Mouse (Mus musculus) kidney, adult 2 months (tissue): ENCODE measurements at regions not wholly inside any gene's neighbourhood (a gene's known extent, or its start where the extent isn't known, plus 50 kb on each side); places are given as distances from the start of the nearest gene placed in this dataset.

Source experiments
- DNase-seq: peaks from one replicate; pipeline ENCODE4 v3.0.0; 2021
- H3K27ac ChIP-seq: fragments of 200-500 bp; 2 replicates; pipeline ENCODE4 v1.5.1; 2012; ENCODE audit warnings: low read depth, low read length, control low read depth, inconsistent platforms; ENCODE audit not compliant: insufficient read depth
- H3K27me3 ChIP-seq: fragments of 200-500 bp; replicated peaks from 2 replicates; pipeline ENCODE4 v1.6.1; 2012; ENCODE audit warnings: mild to moderate bottlenecking, moderate library complexity, low read length, inconsistent platforms; ENCODE audit not compliant: control insufficient read depth, insufficient read depth
- H3K36me3 ChIP-seq: fragments of 200-500 bp; 2 replicates; pipeline ENCODE4 v1.6.1; 2012; ENCODE audit warnings: mild to moderate bottlenecking, moderate library complexity, low read length, inconsistent platforms; ENCODE audit not compliant: control insufficient read depth, insufficient read depth
- H3K4me1 ChIP-seq: fragments of 200-500 bp; 2 replicates; pipeline ENCODE4 v1.6.1; 2011; ENCODE audit warnings: low read length; ENCODE audit not compliant: control insufficient read depth, insufficient read depth
- H3K4me3 ChIP-seq: fragments of 200-500 bp; 2 replicates; pipeline ENCODE4 v1.5.1; 2011; ENCODE audit warnings: mild to moderate bottlenecking, low read depth, low read length, control low read depth; ENCODE audit not compliant: insufficient read depth
- CTCF ChIP-seq: fragments of 200-500 bp; conservative IDR thresholded peaks from 2 replicates; pipeline ENCODE4 v1.5.1; 2011; ENCODE audit warnings: low read depth, mild to moderate bottlenecking, control low read depth, low read length, moderate library complexity, mixed read lengths; ENCODE audit not compliant: insufficient read depth, insufficient read length
- POLR2A ChIP-seq: fragments of 200-500 bp; IDR thresholded peaks from one replicate; pipeline ENCODE4 v1.6.1; 2011; ENCODE audit warnings: low read depth, low read length, control low read depth
- WGBS: fragments of 180-500 bp; shearing (Covaris S2); methylation state at CpG from one replicate; pipeline ENCODE4 v1.1.7; 2018; 5-methylcytosine and 5-hydroxymethylcytosine counted together

DNA sequence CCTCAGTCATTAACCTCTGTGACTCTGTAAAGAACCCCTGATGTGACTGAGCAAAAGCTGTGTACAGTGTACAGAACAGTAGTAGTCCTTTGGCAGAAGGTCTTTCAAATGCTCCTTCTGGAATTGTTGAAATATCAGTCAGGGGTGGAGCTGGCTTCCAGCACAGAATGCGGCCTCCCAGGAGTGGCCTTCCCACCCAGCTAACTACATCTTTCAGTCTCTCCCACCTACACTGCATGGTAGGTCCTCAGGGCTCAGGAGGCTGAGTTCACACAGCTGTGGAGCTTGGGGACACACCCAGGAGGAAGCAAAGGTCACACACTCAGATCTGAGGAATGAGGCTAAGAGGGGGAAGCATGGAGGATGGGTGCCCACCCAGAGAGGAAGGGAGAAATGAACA lies 495.3 kb downstream of the Ccdc171 start:
- 59% methylated on average over 1 of the region's 1 CpGs for WGBS
- Histone ChIP-seq H3K4me1 (no peaks in the 10 kb centered on the region), H3K36me3 (no peaks in the 10 kb centered on the region), H3K4me3 (no peak overlapping the region), H3K27me3 (no peaks in the 10 kb centered on the region; the same call in 1 of the 2 replicates), H3K27ac (no peak overlapping the region)
- TF ChIP-seq POLR2A = no peak
- no peak for TF ChIP-seq CTCF
- no peak for DNase-seq

DNA sequence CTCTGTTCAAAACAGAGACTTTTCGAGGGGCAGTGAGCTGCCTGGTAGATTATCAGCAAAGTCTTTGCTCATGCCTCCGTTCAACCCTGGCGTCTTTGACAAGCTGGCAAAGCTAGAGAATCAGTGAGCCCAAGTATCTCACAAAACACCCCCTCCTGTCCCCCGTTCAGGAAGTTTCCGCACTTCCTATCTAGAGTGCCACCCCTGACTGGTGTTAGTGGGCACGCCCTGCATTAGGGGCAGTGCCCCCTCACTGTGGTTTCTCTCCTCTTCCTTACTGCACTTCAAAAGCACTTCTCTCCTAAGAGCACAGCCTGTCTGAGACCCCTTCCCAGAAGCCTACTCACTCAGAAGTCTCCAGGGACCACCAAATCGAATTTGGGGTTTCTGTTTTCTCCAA lies 497.0 kb downstream of the Ccdc171 start:
- Histone ChIP-seq H3K36me3 (no peaks in the 10 kb centered on the region), H3K4me1 (no peaks in the 10 kb centered on the region), H3K27ac (no peak overlapping the region), H3K4me3 (no peak overlapping the region), H3K27me3 (no peaks in the 10 kb centered on the region; the same call in 1 of the 2 replicates)
- DNase-seq = no peak
- TF ChIP-seq CTCF = no peak
- TF ChIP-seq POLR2A = no peak
- 81% methylated on average over 7 of the region's 7 CpGs for WGBS

DNA sequence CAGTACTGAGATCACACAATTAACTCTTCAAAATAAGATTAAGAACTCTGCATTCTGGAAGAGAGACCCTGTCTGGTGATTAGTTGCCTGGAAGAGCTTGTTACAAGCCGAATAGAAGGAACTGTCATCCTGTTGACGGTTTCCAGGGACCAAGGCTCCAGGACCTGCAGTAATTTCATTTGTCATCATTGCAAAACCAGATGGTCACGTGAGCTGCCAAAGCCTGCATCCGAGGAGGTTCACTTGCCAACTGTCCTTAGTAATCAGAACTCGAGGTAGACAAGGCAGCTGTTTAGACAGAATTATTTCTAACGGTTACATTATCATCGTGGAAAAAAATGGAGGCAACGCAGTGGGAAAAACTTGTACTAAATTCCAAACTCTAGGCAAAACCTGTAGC lies 500.8 kb downstream of the Ccdc171 start:
- TF ChIP-seq CTCF (no peak), POLR2A (no peak)
- H3K4me3 ChIP-seq = no peak overlapping the region
- H3K4me1 ChIP-seq = no peaks in the 10 kb centered on the region
- H3K27me3 ChIP-seq = no peaks in the 10 kb centered on the region; the same call in 1 of the 2 replicates
- H3K27ac ChIP-seq = no peak overlapping the region
- no peaks in the 10 kb centered on the region for H3K36me3 ChIP-seq
- no peak for DNase-seq
- WGBS = 80% methylated on average over 8 of the region's 8 CpGs

DNA sequence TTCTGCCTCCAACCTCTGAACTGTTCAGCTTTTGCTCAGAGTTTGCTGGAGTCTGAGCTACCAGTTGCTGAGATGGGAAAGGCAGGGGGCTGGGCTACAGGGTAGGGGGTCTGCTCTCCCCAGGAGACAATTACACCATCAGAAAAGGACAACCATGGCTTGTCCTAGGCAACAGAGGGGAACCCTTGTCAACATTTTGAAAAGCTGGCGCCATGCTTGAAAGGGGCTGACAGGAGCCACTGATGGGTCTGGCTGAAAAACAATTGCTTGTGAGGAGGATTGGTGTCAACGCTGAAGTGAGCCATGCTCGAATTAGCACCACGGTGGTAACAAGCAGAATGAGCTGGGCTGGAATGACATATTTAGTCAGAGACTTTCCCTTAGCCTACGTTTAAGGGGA lies 502.8 kb downstream of the Ccdc171 start:
- H3K36me3 ChIP-seq = no peaks in the 10 kb centered on the region
- TF ChIP-seq POLR2A (no peak), CTCF (no peak)
- H3K4me1 ChIP-seq = no peaks in the 10 kb centered on the region
- no peak for DNase-seq
- WGBS = 36% methylated on average over 5 of the region's 5 CpGs
- H3K4me3 ChIP-seq = no peak overlapping the region
- H3K27ac ChIP-seq = no peak overlapping the region
- H3K27me3 ChIP-seq = no peaks in the 10 kb centered on the region; the same call in 1 of the 2 replicates

DNA sequence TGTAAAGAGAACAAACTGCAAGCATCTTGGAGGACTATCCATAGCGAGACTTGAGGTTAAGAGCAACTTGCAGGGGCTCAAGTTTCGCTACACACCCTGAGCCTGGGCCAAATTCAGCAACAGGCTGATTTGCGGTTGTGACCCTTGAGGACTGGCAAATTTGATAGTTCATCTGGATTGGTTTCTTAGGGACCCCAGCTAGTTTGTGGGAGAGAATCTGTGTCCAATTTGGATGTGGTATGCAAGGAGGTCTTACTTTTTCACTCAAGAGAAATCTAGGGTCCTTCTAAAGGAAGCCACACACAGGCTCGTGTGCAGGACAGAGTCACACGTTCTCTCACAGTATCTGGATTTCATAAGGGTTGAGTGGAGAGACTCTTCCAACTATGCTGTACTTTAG lies 505.6 kb downstream of the Ccdc171 start:
- Histone ChIP-seq H3K4me1 (no peaks in the 10 kb centered on the region), H3K27ac (no peak overlapping the region), H3K27me3 (no peaks in the 10 kb centered on the region), H3K4me3 (no peak overlapping the region), H3K36me3 (no peaks in the 10 kb centered on the region)
- no peak for DNase-seq
- WGBS = 80% methylated on average over 5 of the region's 5 CpGs
- no peak for TF ChIP-seq CTCF
- no peak for TF ChIP-seq POLR2A

DNA sequence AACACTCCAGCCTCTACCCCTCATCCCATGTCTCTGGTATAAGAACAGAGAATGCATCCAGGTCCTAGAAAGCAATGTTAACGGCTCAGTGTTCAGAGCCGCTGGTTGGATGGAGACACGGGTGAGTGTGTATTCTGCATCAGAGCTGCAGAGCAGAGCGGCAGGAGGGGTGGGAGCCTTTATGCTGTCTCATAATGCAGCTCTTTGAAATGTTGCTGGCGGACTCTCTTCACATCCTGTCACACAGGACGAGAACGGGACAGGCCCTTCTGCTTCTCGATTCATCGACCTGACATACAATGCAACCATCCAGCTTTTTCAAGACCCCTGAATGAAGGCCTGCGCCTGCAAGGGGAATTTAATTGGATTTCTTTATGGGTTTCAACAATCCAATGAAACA lies 507.2 kb downstream of the Ccdc171 start:
- DNase-seq = no peak
- no peak overlapping the region for H3K27ac ChIP-seq
- H3K4me1 ChIP-seq = no peaks in the 10 kb centered on the region
- H3K36me3 ChIP-seq = no peaks in the 10 kb centered on the region
- H3K4me3 ChIP-seq = no peak overlapping the region
- H3K27me3 ChIP-seq = no peaks in the 10 kb centered on the region
- WGBS = 71% methylated on average over 10 of the region's 10 CpGs
- TF ChIP-seq POLR2A = no peak
- no peak for TF ChIP-seq CTCF

DNA sequence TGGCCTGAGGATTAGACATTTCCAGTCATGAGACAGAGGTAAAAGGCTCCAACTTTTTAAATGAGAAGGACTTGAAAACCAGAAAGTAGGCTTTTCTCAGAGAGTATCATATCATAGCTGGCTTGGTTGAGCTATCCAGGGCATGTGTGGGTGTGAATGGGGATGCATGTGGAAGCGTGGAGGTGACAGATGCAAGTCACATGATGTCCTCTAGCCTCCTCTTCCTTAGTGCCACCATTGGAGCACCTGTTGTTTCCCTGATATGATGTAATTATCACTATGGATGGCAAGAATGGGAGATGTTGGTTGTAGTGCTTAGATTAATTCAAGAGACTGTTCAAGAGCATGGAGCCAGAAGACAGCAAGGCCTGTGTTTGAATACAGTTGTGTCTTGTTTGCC lies 510.0 kb downstream of the Ccdc171 start:
- H3K27me3 ChIP-seq = no peaks in the 10 kb centered on the region
- 94% methylated on average over 1 of the region's 1 CpGs for WGBS
- TF ChIP-seq POLR2A = no peak
- TF ChIP-seq CTCF = no peak
- no peaks in the 10 kb centered on the region for H3K36me3 ChIP-seq
- H3K4me1 ChIP-seq = no peaks in the 10 kb centered on the region
- no peak for DNase-seq
- no peak overlapping the region for H3K4me3 ChIP-seq
- H3K27ac ChIP-seq = no peak overlapping the region

DNA sequence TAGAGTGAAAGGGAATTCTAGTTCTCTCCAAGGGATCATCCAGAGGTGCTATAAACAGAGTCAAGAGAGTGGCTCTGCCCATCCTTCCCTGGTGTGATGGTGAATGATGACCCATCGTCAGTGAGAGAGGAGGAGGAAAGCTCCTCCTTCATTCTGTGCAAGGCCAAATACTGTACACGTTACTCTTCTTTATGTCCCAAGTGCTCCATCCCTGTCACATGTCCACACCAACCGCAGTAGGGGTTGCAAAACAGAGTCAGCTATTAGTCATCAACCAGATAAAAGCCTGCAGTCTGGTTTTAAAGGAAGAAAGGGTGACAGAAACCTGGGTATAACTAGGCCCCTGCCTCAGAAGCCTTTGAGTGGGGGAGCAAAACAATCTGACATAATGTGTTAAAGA lies 512.2 kb downstream of the Ccdc171 start:
- WGBS = 70% methylated on average over 3 of the region's 3 CpGs
- TF ChIP-seq POLR2A (no peak), CTCF (no peak)
- no peaks in the 10 kb centered on the region for H3K4me1 ChIP-seq
- no peaks in the 10 kb centered on the region for H3K27me3 ChIP-seq
- H3K4me3 ChIP-seq = no peak overlapping the region
- H3K36me3 ChIP-seq = no peaks in the 10 kb centered on the region
- H3K27ac ChIP-seq = no peak overlapping the region
- no peak for DNase-seq
